Mouse (Mus musculus): ENCODE data around the gene Tnnt3. TPM values are rescaled to one million over a fixed set of nuclear protein-coding genes. Genes with fewer than 3 reads are reported as not detected.

Tnnt3 gene
- polyA plus RNA-seq, 1 experiment, result 1.1 TPM

- DNase-seq (ENCODE audit: low read depth, low spot score), result no peak
- WGBS, result 63% methylated on average over 6 of the region's 6 CpGs
Measured at GRCm38 (mm10) chr7:142557696-142558095, 59.1 kb downstream of the Tnnt3 start.

GRCm38 (mm10) chr7:142558511-142559146 lies 60.0 kb downstream of the Tnnt3 start:
- WGBS, result 75% methylated on average over 9 of the region's 9 CpGs
- DNase-seq (ENCODE audit: low read depth, low spot score), result no peak

GRCm38 (mm10) chr7:142559651-142560175 lies 61.1 kb downstream of the Tnnt3 start:
- WGBS, result 66% methylated on average over 5 of the region's 5 CpGs
- DNase-seq (ENCODE audit: low read depth, low spot score), result no peak

GRCm38 (mm10) chr7:142560942-142561855 lies 62.6 kb downstream of the Tnnt3 start:
- 57% methylated on average over 18 of the region's 18 CpGs for WGBS
- DNase-seq (ENCODE audit: low read depth, low spot score), result no peak

GRCm38 (mm10) chr7:142561856-142562404 lies 63.3 kb downstream of the Tnnt3 start:
- WGBS, result 58% methylated on average over 4 of the region's 4 CpGs
- no peak for DNase-seq (ENCODE audit: low read depth, low spot score)

GRCm38 (mm10) chr7:142563168-142563567 lies 64.5 kb downstream of the Tnnt3 start:
- no peak for DNase-seq (ENCODE audit: low read depth, low spot score)
- 78% methylated on average over 6 of the region's 6 CpGs for WGBS

- WGBS, result 56% methylated on average over 11 of the region's 11 CpGs
- DNase-seq (ENCODE audit: low read depth, low spot score), result no peak
Measured at GRCm38 (mm10) chr7:142564955-142565643, 66.5 kb downstream of the Tnnt3 start.

Other genes with a start within 250 kb of the Tnnt3 start
- gene Gm2431, start 240.5 kb upstream of the Tnnt3 start, polyA plus RNA-seq (2012; rRNA removed), result not detected in 2 replicates
- not detected in 2 replicates for gene Gm4559, start 224.5 kb upstream of the Tnnt3 start, polyA plus RNA-seq (2012; rRNA removed)
- gene Krtap5-1, start 201.7 kb upstream of the Tnnt3 start, polyA plus RNA-seq (2012; rRNA removed), result not detected in 2 replicates
- not detected in 2 replicates for gene Krtap5-4, start 195.3 kb upstream of the Tnnt3 start, polyA plus RNA-seq (2012; rRNA removed)
- gene Ifitm10, start 125.1 kb upstream of the Tnnt3 start, polyA plus RNA-seq (2012; rRNA removed), result 1.1 and 1.3 TPM in 2 replicates
- not detected in 2 replicates for gene Gm49369, start 116.2 kb upstream of the Tnnt3 start, polyA plus RNA-seq (2012; rRNA removed)
- 308 and 344 TPM in 2 replicates for gene Ctsd, start 110.8 kb upstream of the Tnnt3 start, polyA plus RNA-seq (2012; rRNA removed)
- 0.46 and 0.91 TPM in 2 replicates for gene Syt8, start 64.0 kb upstream of the Tnnt3 start, polyA plus RNA-seq (2012; rRNA removed)
- 0.19 and 1.9 TPM in 2 replicates for gene Tnni2, start 57.0 kb upstream of the Tnnt3 start, polyA plus RNA-seq (2012; rRNA removed)
- gene Lsp1, start 38.0 kb upstream of the Tnnt3 start, polyA plus RNA-seq (2012; rRNA removed), result 68.4 and 82.6 TPM in 2 replicates
- 11.2 and 16.3 TPM in 2 replicates for gene Mrpl23, start 33.9 kb downstream of the Tnnt3 start, polyA plus RNA-seq (2012; rRNA removed)
- gene Igf2, start 168.0 kb downstream of the Tnnt3 start, polyA plus RNA-seq (2012; rRNA removed), result 11.4 and 30.5 TPM in 2 replicates
- gene Gm49394, start 171.1 kb downstream of the Tnnt3 start, polyA plus RNA-seq (2012; rRNA removed), result 0.15 TPM in 1 of 2 replicates, not detected in the other
- gene Ins2, start 244.5 kb downstream of the Tnnt3 start, polyA plus RNA-seq (2012; rRNA removed), result not detected in 2 replicates

Data from large intestine, adult 2 months (tissue).